Comparison of ENCODE assay signal across 8 mouse cellular contexts in the genomic region with DNA sequence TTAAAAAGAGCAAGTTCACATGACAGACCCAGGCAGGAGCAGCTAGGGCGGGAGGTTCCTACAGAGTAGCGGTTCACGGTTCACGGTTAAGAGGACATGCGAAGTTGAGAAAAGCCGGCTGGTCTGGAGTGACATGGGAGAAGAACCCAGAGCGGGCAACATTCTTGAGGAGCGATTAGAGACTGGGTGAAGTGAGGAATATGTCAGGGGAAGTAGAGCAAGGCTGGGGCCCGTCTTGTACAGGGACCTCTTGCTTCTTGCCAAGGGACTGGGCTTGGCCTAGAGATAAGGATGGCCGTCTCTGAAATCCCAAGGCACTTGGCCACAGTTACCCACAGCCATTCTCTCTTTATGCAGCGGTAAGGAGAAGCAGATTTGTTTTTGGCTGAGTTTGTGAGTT. TPM values are rescaled to one million over a fixed set of nuclear protein-coding genes. Genes with fewer than 3 reads are reported as not detected.
DNase-seq lines count a peak whose midpoint lies in the region; ATAC-seq and TF ChIP-seq lines count a peak whose summit lies in the region.

No protein-coding gene starts in this region.

- H3K27me3 ChIP-seq in heart, embryonic 12.5 days (replicated peaks), result no peaks in the 10 kb centered on the region
- no peaks in the 10 kb centered on the region for H3K27me3 ChIP-seq in embryonic facial prominence, embryonic 15.5 days
- H3K27me3 ChIP-seq in intestine, embryonic 16.5 days (replicated peaks; ENCODE audit: control insufficient read depth, insufficient read depth, low read length), result no peaks in the 10 kb centered on the region
- no peaks in the 10 kb centered on the region for H3K27me3 ChIP-seq in myocyte (ENCODE audit: control insufficient read depth, insufficient read depth, insufficient read length)

- DNase-seq in heart, postnatal 14 days, result no peak
- DNase-seq in spleen, adult 18-20 months, result no peak
- no peak for DNase-seq in thymus, postnatal 10 days (ENCODE audit: low spot score in 2 of 2)

- peak overlapping the region; percentile 95 for H3K27ac ChIP-seq in heart, embryonic 12.5 days (ENCODE audit: poor library complexity, severe bottlenecking)
- 0 out of 2 replicates have a peak overlapping the region, but pooled peaks have one; percentile 17 for H3K27ac ChIP-seq in embryonic facial prominence, embryonic 15.5 days (replicated peaks)
- 0 out of 2 replicates have a peak overlapping the region, but pooled peaks have one; percentile 3 for H3K27ac ChIP-seq in intestine, embryonic 16.5 days (ENCODE audit: low read length)

- H3K9me3 ChIP-seq in heart, embryonic 12.5 days (replicated peaks), result no peaks in the 10 kb centered on the region
- H3K9me3 ChIP-seq in embryonic facial prominence, embryonic 15.5 days (replicated peaks), result no peaks in the 10 kb centered on the region
- no peaks in the 10 kb centered on the region for H3K9me3 ChIP-seq in intestine, embryonic 16.5 days (ENCODE audit: control insufficient read depth, low read length)

- H3K9ac ChIP-seq in heart, embryonic 12.5 days, result peak overlapping the region; percentile 98
- H3K9ac ChIP-seq in embryonic facial prominence, embryonic 15.5 days, result peak overlapping the region; percentile 89; the same call in 1 of the 2 replicates
- H3K9ac ChIP-seq in intestine, embryonic 16.5 days (ENCODE audit: low read depth, low read length), result peak overlapping the region; percentile 78

- peaks cover 16% of the 10 kb centered on the region for H3K36me3 ChIP-seq in heart, embryonic 12.5 days
- H3K36me3 ChIP-seq in embryonic facial prominence, embryonic 15.5 days, result 0 out of 2 replicates have a peak, but pooled peaks cover 4% of the 10 kb centered on the region
- no peaks in the 10 kb centered on the region for H3K36me3 ChIP-seq in intestine, embryonic 16.5 days (ENCODE audit: control insufficient read depth, insufficient read depth, low read length)
- no peaks in the 10 kb centered on the region for H3K36me3 ChIP-seq in myocyte (ENCODE audit: control insufficient read depth, insufficient read depth)

- WGBS in heart, embryonic 12.5 days, result 8% methylated on average over 11 of the region's 11 CpGs
- WGBS in embryonic facial prominence, embryonic 15.5 days, result 32% methylated on average over 11 of the region's 11 CpGs
- WGBS in intestine, embryonic 16.5 days, result 39% methylated on average over 11 of the region's 11 CpGs

- H3K4me3 ChIP-seq in heart, embryonic 12.5 days, result peak overlapping the region; percentile 93
- peak overlapping the region; percentile 81 for H3K4me3 ChIP-seq in embryonic facial prominence, embryonic 15.5 days (replicated peaks)
- H3K4me3 ChIP-seq in intestine, embryonic 16.5 days (ENCODE audit: low read length), result peak overlapping the region; percentile 76
- peak overlapping the region; percentile 77 for H3K4me3 ChIP-seq in myocyte

- peak; percentile 30; the same call in 1 of the 2 replicates for ATAC-seq in heart, embryonic 12.5 days (ENCODE audit: insufficient number of reproducible peaks, low FRiP score)
- no peak for ATAC-seq in embryonic facial prominence, embryonic 15.5 days (ENCODE audit: insufficient number of reproducible peaks, low FRiP score, low TSS enrichment, low read depth)
- no peak for ATAC-seq in intestine, embryonic 16.5 days
- ATAC-seq in inflammation-experienced regulatory T-cells, adult 6 months, result no peak

- H3ac ChIP-seq in myocyte (ENCODE audit: control insufficient read depth, insufficient read length), result peak overlapping the region; percentile 22

- intact Hi-C loops in heart, postnatal 14 days (cut with DNase I), result loop anchor here (2.0 to 5.0 kb wide), 2 partner anchors 50 to 54 kb away; no protein-coding TSS in a partner anchor

- H3K79me2 ChIP-seq in myocyte (ENCODE audit: control insufficient read depth, insufficient read depth), result peaks cover 64% of the 10 kb centered on the region

- no peak for TF ChIP-seq POLR2A in myocyte (IDR thresholded peaks at IDR 0.05; ENCODE audit: insufficient read length, low read depth)

- peak overlapping the region; percentile 74 for H3K4me2 ChIP-seq in heart, embryonic 12.5 days
- peak overlapping the region; percentile 66 for H3K4me2 ChIP-seq in embryonic facial prominence, embryonic 15.5 days (replicated peaks)
- H3K4me2 ChIP-seq in intestine, embryonic 16.5 days (ENCODE audit: low read depth, low read length), result peak overlapping the region; percentile 91
- peak overlapping the region; percentile 86 for H3K4me2 ChIP-seq in myocyte (ENCODE audit: low read depth)

- peaks cover 37% of the 10 kb centered on the region for H3K4me1 ChIP-seq in heart, embryonic 12.5 days (replicated peaks)
- H3K4me1 ChIP-seq in embryonic facial prominence, embryonic 15.5 days, result peaks cover 37% of the 10 kb centered on the region
- H3K4me1 ChIP-seq in intestine, embryonic 16.5 days (ENCODE audit: control insufficient read depth, insufficient read depth, low read length), result peaks cover 16% of the 10 kb centered on the region

TF ChIP-seq in myocyte, 11 proteins besides CTCF, POLR2A, EP300 and RAD21:
- no peak for TF ChIP-seq POLR2AphosphoS2 (IDR thresholded peaks at IDR 0.05; ENCODE audit: insufficient read length, low read depth)
- TF ChIP-seq CEBPB (IDR thresholded peaks at IDR 0.05; ENCODE audit: insufficient read depth, poor library complexity, severe bottlenecking), result no peak
- TF ChIP-seq MYOD1 (IDR thresholded peaks at IDR 0.05; ENCODE audit: control insufficient read depth in 1 of 3, insufficient read length in 2 of 3, low read depth in 2 of 3), result no peak
- TF ChIP-seq SRF (IDR thresholded peaks at IDR 0.05; ENCODE audit: control insufficient read depth, insufficient read length, low read depth), result no peak
- no peak for TF ChIP-seq USF1 (IDR thresholded peaks at IDR 0.05; ENCODE audit: low read depth)
- TF ChIP-seq TCF3 (IDR thresholded peaks at IDR 0.05; ENCODE audit: insufficient read length, low read depth), result no peak
- no peak for TF ChIP-seq TCF12 (IDR thresholded peaks at IDR 0.05; ENCODE audit: insufficient read depth, poor library complexity, severe bottlenecking)
- TF ChIP-seq MAX (IDR thresholded peaks at IDR 0.05; ENCODE audit: low read depth), result no peak
- TF ChIP-seq REST (IDR thresholded peaks at IDR 0.05; ENCODE audit: insufficient read depth, insufficient read length), result no peak
- no peak for TF ChIP-seq MYOG (IDR thresholded peaks at IDR 0.05; ENCODE audit: control insufficient read depth in 1 of 3, insufficient read depth in 1 of 3, insufficient read length in 2 of 3, low read depth in 2 of 3)
- no peak for TF ChIP-seq E2F4 (IDR thresholded peaks at IDR 0.05; ENCODE audit: insufficient read depth)

RNA-seq across cellular contexts. Expression of gene F2r, which starts 1.8 kb away (rescaled TPM):
- polyA plus RNA-seq in heart, embryonic 12.5 days (2016; fragmentation: Nextera tagmentation; extraction: Ambion mirVana), result 184 and 192 TPM in 2 replicates
- total RNA-seq in heart, postnatal 14 days (2021), result 10 to 100 TPM; 27.9 to 30.4 TPM
- 81.7 and 82.3 TPM in 2 replicates for polyA plus RNA-seq in embryonic facial prominence, embryonic 15.5 days (2015; fragmentation: Nextera tagmentation; extraction: Ambion mirVana)
- 41.0 and 41.7 TPM in 2 replicates for polyA plus RNA-seq in intestine, embryonic 16.5 days (2015; fragmentation: Nextera tagmentation; extraction: Ambion mirVana)
- polyA plus RNA-seq in myocyte (2012; fragmentation: generic; extraction: Trizol), result 23.6 TPM
- polyA plus RNA-seq in inflammation-experienced regulatory T-cells, adult 6 months (2017; shearing (Covaris generic)), result 10 to 100 TPM; 34.3 TPM

Comparison
In these comparisons a context has a peak if more than half of its experiments do, and no peak if none do; other contexts are left out.
1. H3K27ac ChIP-seq: peak in every context shown above with its lines; median percentile 95 in heart, embryonic 12.5 days; 17 in embryonic facial prominence, embryonic 15.5 days; 3 in intestine, embryonic 16.5 days.